Mouse (Mus musculus) neural tube, embryonic 14.5 days (tissue): ENCODE measurements around the gene Ktn1. TPM values are rescaled to one million over a fixed set of nuclear protein-coding genes. Genes with fewer than 3 reads are reported as not detected.

Experiments
- ATAC-seq: fragments of 200-750 bp; cut with Nextera tagmentation; 2 replicates; pipeline ENCODE4 v1.8.0; 2017; ENCODE audit warnings: low read depth, mild to moderate bottlenecking, moderate TSS enrichment, moderate library complexity
- H3K27ac ChIP-seq: fragments of 300-500 bp; sonication (generic); 2 replicates; pipeline ENCODE4 v1.5.1; 2014; ENCODE audit warnings: low read depth, mild to moderate bottlenecking, control low read depth, low read length, moderate library complexity, mixed read lengths
- H3K27me3 ChIP-seq: fragments of 300-500 bp; sonication (generic); 2 replicates; pipeline ENCODE4 v1.6.1; 2014; ENCODE audit warnings: low read length; ENCODE audit not compliant: control insufficient read depth, insufficient read depth
- H3K36me3 ChIP-seq: fragments of 300-500 bp; sonication (generic); 2 replicates; pipeline ENCODE4 v1.6.1; 2014; ENCODE audit warnings: low read length, mixed read lengths; ENCODE audit not compliant: control insufficient read depth, insufficient read depth
- H3K4me1 ChIP-seq: fragments of 300-500 bp; sonication (generic); 2 replicates; pipeline ENCODE4 v1.6.1; 2014; ENCODE audit warnings: low read length; ENCODE audit not compliant: control insufficient read depth, insufficient read depth
- H3K4me2 ChIP-seq: fragments of 300-500 bp; sonication (generic); 2 replicates; pipeline ENCODE4 v1.6.1; 2014; ENCODE audit warnings: mild to moderate bottlenecking, low read depth, low read length, control low read depth
- H3K4me3 ChIP-seq: fragments of 300-500 bp; sonication (generic); 2 replicates; pipeline ENCODE4 v1.5.1; 2014; ENCODE audit warnings: low read depth, low read length, control low read depth, mixed read lengths
- H3K9ac ChIP-seq: fragments of 300-500 bp; sonication (generic); replicated peaks from 2 replicates; pipeline ENCODE4 v1.6.1; 2014; ENCODE audit warnings: low read depth, mild to moderate bottlenecking, control low read depth, low read length, mixed read lengths
- H3K9me3 ChIP-seq: fragments of 300-500 bp; sonication (generic); 2 replicates; pipeline ENCODE4 v1.6.1; 2016; ENCODE audit warnings: low read length; ENCODE audit not compliant: control insufficient read depth
- WGBS: fragments of 180-500 bp; shearing (Covaris S2); extraction: QIAGEN DNeasy Blood & Tissue Kit; methylation state at CpG from one replicate; pipeline ENCODE4 v1.1.7; 2014; 5-methylcytosine and 5-hydroxymethylcytosine counted together
- polyA plus RNA-seq: library from polyadenylated mRNA; unstranded; fragments of >200 nt; fragmentation: Nextera tagmentation; extraction: Ambion mirVana; gene quantifications from 2 replicates; pipeline ENCODE4 v1.2.1, GENCODE M21; 2014

The Ktn1 gene
- polyA plus RNA-seq, 1 experiment from 2014 or later = 88.7 TPM

- Histone ChIP-seq H3K4me1 (no peaks in the 10 kb centered on the region), H3K27ac (no peak overlapping the region), H3K36me3 (no peaks in the 10 kb centered on the region), H3K4me3 (no peak overlapping the region), H3K9me3 (no peaks in the 10 kb centered on the region), H3K9ac (no peak overlapping the region), H3K27me3 (no peaks in the 10 kb centered on the region), H3K4me2 (no peak overlapping the region)
- 36% methylated on average over 6 of the region's 6 CpGs for WGBS
- ATAC-seq = peak; percentile 58
Measured at GRCm38 (mm10) chr14:47765192-47765591, 116.9 kb downstream of the Ktn1 start.

DNA sequence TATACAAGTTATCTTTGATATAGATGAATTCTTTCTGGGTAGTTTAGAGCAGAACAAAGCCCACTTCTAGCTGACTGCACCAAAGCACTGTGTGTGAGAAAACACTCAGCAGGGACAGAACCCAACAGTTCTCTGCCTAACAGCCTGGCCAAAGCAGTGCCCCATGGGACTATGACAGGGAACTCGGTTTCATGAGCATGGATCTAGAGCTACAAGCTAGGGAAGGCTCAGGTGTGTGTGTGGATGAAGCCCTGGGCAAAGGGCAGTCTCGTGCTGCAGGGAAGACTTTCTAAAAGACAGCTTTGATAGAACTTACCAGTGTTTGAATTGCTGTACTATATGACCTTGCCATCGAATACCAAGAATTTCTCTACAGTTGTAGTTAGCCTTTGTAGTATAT lies 117.5 kb downstream of the Ktn1 start:
- Histone ChIP-seq H3K9me3 (no peaks in the 10 kb centered on the region), H3K27ac (no peak overlapping the region), H3K4me1 (no peaks in the 10 kb centered on the region), H3K9ac (no peak overlapping the region), H3K4me3 (no peak overlapping the region), H3K4me2 (no peak overlapping the region), H3K36me3 (no peaks in the 10 kb centered on the region), H3K27me3 (no peaks in the 10 kb centered on the region)
- no peak for ATAC-seq
- 66% methylated on average over 3 of the region's 3 CpGs for whole genome bisulfite sequencing

- no peak overlapping the region for H3K4me3 ChIP-seq
- ATAC-seq = no peak
- H3K9me3 ChIP-seq = no peaks in the 10 kb centered on the region
- no peak overlapping the region for H3K4me2 ChIP-seq
- H3K4me1 ChIP-seq = no peaks in the 10 kb centered on the region
- WGBS = 82% methylated on average over 2 of the region's 2 CpGs
- no peaks in the 10 kb centered on the region for H3K27me3 ChIP-seq
- H3K9ac ChIP-seq = no peak overlapping the region
- no peak overlapping the region for H3K27ac ChIP-seq
- no peaks in the 10 kb centered on the region for H3K36me3 ChIP-seq
Measured at GRCm38 (mm10) chr14:47766373-47766772, 118.1 kb downstream of the Ktn1 start.

DNA sequence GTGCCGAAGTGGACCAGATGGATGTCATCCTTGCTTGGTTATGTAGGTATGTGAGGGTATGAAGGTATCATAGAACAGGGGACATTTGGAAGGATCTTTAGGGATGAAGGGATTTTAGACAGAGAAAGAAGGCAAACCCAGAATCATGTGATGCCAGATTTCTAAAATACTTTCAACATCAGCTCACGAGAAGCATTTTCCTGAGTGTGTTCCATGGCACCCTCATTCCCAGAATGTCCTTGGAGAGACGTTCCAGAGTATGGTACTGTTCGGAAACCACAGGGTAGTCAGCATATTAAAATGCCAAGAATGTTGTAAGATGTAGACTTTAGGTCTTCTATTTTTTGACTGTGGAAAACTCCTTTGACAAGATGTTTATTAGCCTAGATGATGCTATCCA lies 123.2 kb downstream of the Ktn1 start:
- ATAC-seq = no peak
- H3K4me3 ChIP-seq = no peak overlapping the region
- H3K4me1 ChIP-seq = no peaks in the 10 kb centered on the region
- WGBS = 87% methylated on average over 4 of the region's 4 CpGs
- H3K4me2 ChIP-seq = no peak overlapping the region
- H3K27me3 ChIP-seq = no peaks in the 10 kb centered on the region
- H3K27ac ChIP-seq = no peak overlapping the region
- H3K9ac ChIP-seq = no peak overlapping the region
- H3K9me3 ChIP-seq = no peaks in the 10 kb centered on the region
- H3K36me3 ChIP-seq = no peaks in the 10 kb centered on the region

DNA sequence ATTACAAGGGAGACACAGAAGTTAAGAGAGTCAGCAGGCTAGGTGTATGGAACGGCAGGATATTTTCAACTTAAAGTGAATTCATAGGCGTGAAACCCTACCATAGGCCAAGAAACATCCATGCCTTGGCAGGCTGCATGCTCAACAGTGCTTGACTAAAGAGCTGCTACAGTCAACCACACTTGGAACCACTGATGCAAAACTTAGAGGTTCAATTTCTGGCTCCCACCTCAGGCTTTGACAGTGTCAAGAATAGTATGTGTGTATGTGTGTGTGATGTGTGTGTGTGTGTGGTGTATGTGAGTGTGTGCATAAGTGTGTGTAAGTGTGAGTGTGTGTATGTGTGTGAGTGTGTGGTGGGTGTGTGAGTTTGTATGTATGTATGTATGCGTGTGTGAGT lies 127.3 kb downstream of the Ktn1 start:
- H3K27me3 ChIP-seq = no peaks in the 10 kb centered on the region
- H3K4me1 ChIP-seq = no peaks in the 10 kb centered on the region
- no peak for ATAC-seq
- no peak overlapping the region for H3K4me3 ChIP-seq
- no peaks in the 10 kb centered on the region for H3K9me3 ChIP-seq
- WGBS = 90% methylated on average over 3 of the region's 3 CpGs
- H3K4me2 ChIP-seq = no peak overlapping the region
- H3K27ac ChIP-seq = no peak overlapping the region
- H3K36me3 ChIP-seq = no peaks in the 10 kb centered on the region
- H3K9ac ChIP-seq = no peak overlapping the region

DNA sequence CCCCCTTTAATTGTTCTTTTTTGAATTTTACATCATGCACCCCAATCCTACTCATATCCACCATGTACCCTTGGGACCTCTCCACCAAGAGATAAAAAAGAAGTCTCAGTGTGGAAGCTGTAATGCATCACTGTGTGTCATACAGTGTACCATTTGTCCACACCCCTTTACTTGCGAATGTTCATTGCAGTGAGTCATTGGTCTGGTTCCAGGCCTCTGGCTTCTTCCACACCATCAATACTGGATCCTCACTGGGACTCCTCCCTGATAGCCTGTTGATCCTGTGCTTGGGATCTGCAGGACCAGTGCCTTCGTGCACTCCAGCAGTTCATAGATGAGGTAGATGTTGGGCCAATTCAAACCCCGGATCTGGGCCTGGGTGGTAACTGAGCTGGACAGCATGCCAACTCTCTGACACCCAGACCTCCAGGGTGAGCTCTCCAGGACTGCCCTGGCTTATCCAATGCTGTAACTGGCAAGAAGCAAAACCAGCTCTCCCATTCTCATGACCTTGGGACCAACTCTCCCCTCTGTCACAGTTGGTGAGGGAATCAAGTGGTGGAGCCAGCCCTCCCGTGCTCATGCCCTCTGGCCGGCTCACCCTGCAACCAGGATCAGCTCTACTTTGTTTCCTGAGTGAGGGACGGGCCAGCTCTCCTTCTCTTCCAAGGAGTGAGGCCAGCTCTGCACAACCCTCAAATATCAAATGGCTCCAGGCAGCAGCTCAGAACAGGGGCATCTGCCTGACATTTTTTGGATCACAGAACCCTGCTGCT lies 128.2 kb downstream of the Ktn1 start:
- H3K27ac ChIP-seq = no peak overlapping the region
- no peak for ATAC-seq
- H3K27me3 ChIP-seq = no peaks in the 10 kb centered on the region
- no peak overlapping the region for H3K4me2 ChIP-seq
- no peak overlapping the region for H3K9ac ChIP-seq
- 86% methylated on average over 6 of the region's 6 CpGs for WGBS
- H3K4me1 ChIP-seq = no peaks in the 10 kb centered on the region
- H3K36me3 ChIP-seq = no peaks in the 10 kb centered on the region
- no peak overlapping the region for H3K4me3 ChIP-seq
- H3K9me3 ChIP-seq = no peaks in the 10 kb centered on the region

DNA sequence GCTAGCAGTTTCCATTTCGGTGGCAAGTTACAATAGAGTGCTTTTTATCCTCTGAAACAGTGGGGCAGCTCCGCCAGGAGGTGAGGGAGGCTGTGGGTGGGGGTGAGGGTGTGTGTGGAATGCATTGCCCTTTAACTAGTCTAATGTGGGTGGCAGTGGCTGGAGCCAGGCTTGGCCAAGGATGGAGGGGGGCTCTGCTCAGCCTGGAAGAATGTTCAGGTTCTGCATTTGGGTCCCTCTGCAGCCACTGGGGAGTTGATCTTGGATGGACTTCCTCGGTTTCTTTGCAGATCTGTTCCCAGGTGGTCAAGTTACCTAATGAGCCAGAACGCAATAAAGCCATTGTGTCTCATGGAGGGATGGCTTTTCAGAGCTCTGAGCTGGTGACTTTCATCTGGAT lies 137.9 kb downstream of the Ktn1 start:
- Histone ChIP-seq H3K9ac (no peak overlapping the region), H3K36me3 (no peaks in the 10 kb centered on the region), H3K4me1 (no peaks in the 10 kb centered on the region), H3K4me2 (no peak overlapping the region), H3K27me3 (no peaks in the 10 kb centered on the region), H3K9me3 (no peaks in the 10 kb centered on the region), H3K4me3 (no peak overlapping the region), H3K27ac (no peak overlapping the region)
- WGBS = 1% methylated on average over 4 of the region's 4 CpGs
- no peak for ATAC-seq

Other genes with a start within 250 kb of the Ktn1 start
- 4.0 and 5.4 TPM in 2 replicates for gene Dlgap5, start 230.0 kb upstream of the Ktn1 start, polyA plus RNA-seq
- gene Fbxo34, start 198.0 kb upstream of the Ktn1 start, polyA plus RNA-seq = 37.6 and 38.7 TPM in 2 replicates
- gene Atg14, start 77.8 kb upstream of the Ktn1 start, polyA plus RNA-seq = 18.3 TPM in 2 replicates